Mouse (Mus musculus) intestine, embryonic 14.5 days (tissue): ENCODE data around the gene Gnpda2. TPM values are rescaled to one million over a fixed set of nuclear protein-coding genes. Genes with fewer than 3 reads are reported as not detected.

Source experiments
- ATAC-seq: fragments of 200-750 bp; cut with Nextera tagmentation; replicated peaks from 2 replicates; pipeline ENCODE4 v1.8.0; 2017; ENCODE audit warnings: low read depth, moderate number of reproducible peaks, moderate TSS enrichment, moderate library complexity; ENCODE audit not compliant: low FRiP score, low TSS enrichment
- DNase-seq: peaks from one replicate; pipeline ENCODE4 v3.0.0-alpha.2; 2018; ENCODE audit warnings: low spot score
- H3K27ac ChIP-seq: fragments of 300-500 bp; sonication (generic); 2 replicates; pipeline ENCODE4 v1.5.1; 2014; ENCODE audit warnings: low read depth, mild to moderate bottlenecking, control low read depth
- H3K27me3 ChIP-seq: fragments of 300-500 bp; sonication (generic); replicated peaks from 2 replicates; pipeline ENCODE4 v1.6.1; 2014; ENCODE audit warnings: low read length, control low read depth; ENCODE audit not compliant: control insufficient read depth, insufficient read depth
- H3K36me3 ChIP-seq: fragments of 300-500 bp; sonication (generic); 2 replicates; pipeline ENCODE4 v1.6.1; 2014; ENCODE audit warnings: low read length, control low read depth; ENCODE audit not compliant: control insufficient read depth, insufficient read depth
- H3K4me1 ChIP-seq: fragments of 300-500 bp; sonication (generic); replicated peaks from 2 replicates; pipeline ENCODE4 v1.6.1; 2014; ENCODE audit warnings: low read length, control low read depth, mixed read lengths; ENCODE audit not compliant: control insufficient read depth, insufficient read depth
- H3K4me2 ChIP-seq: fragments of 300-500 bp; sonication (generic); 2 replicates; pipeline ENCODE4 v1.6.1; 2014; ENCODE audit warnings: low read length
- H3K4me3 ChIP-seq: fragments of 300-500 bp; sonication (generic); 2 replicates; pipeline ENCODE4 v1.5.1; 2014; ENCODE audit warnings: low read depth, low read length, control low read depth, mixed read lengths
- H3K9ac ChIP-seq: fragments of 300-500 bp; sonication (generic); 2 replicates; pipeline ENCODE4 v1.6.1; 2014; ENCODE audit warnings: mild to moderate bottlenecking, low read length
- H3K9me3 ChIP-seq: fragments of 300-500 bp; sonication (generic); 2 replicates; pipeline ENCODE4 v1.6.1; 2016; ENCODE audit warnings: low read length, control low read depth; ENCODE audit not compliant: control insufficient read depth
- WGBS: fragments of 180-500 bp; shearing (Covaris S2); extraction: QIAGEN DNeasy Blood & Tissue Kit; methylation state at CpG from one replicate; pipeline ENCODE4 v1.1.7; 2014; 5-methylcytosine and 5-hydroxymethylcytosine counted together
- polyA plus RNA-seq: library from polyadenylated mRNA; unstranded; fragments of >200 nt; fragmentation: Nextera tagmentation; extraction: Ambion mirVana; gene quantifications from 2 replicates; pipeline ENCODE4 v1.2.1, GENCODE M21; 2014

Gene Gnpda2
- polyA plus RNA-seq, 1 experiment from 2014 or later, result 40.8 TPM

- no peaks in the 10 kb centered on the region for H3K27me3 ChIP-seq
- H3K4me1 ChIP-seq, result no peaks in the 10 kb centered on the region
- H3K9me3 ChIP-seq, result no peaks in the 10 kb centered on the region
- 89% methylated on average over 1 of the region's 1 CpGs for WGBS
- H3K9ac ChIP-seq, result no peak overlapping the region
- ATAC-seq, result no peak
- no peaks in the 10 kb centered on the region for H3K36me3 ChIP-seq
- no peak for DNase-seq
- H3K27ac ChIP-seq, result no peak overlapping the region
- H3K4me2 ChIP-seq, result no peak overlapping the region
- H3K4me3 ChIP-seq, result no peak overlapping the region
These were observed 50.5 kb downstream of the Gnpda2 start for GRCm38 (mm10) chr5:69541680-69542079.

DNA sequence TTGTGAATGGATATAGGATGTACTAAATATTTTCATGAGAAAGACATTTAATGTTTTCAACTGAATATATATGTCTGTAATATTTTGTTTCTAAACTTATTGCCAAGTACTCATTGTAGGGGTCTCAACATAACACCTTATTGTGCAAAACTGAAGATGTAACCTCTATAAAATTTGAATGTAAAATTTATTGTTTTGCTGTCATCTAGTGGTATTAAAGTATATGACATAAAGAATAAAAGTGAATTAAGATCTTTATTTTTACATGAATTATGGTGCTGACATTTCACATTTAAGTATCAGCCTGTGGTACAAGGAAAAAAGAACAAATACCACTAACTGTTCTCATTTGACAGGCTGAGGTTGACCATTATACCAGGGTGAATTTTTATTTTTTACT is 68.2 kb downstream of the Gnpda2 start:
- Histone ChIP-seq H3K4me1 (no peaks in the 10 kb centered on the region), H3K9ac (no peak overlapping the region), H3K4me3 (no peak overlapping the region), H3K9me3 (no peaks in the 10 kb centered on the region), H3K27ac (no peak overlapping the region), H3K4me2 (no peak overlapping the region), H3K27me3 (no peaks in the 10 kb centered on the region), H3K36me3 (no peaks in the 10 kb centered on the region)
- DNase-seq (no peak), ATAC-seq (no peak)

Other genes starting within 250 kb of the Gnpda2 start
- gene Yipf7, start 49.7 kb downstream of the Gnpda2 start, polyA plus RNA-seq, result 0.19 TPM in 1 of 2 replicates, not detected in the other
- 55.6 and 66.6 TPM in 2 replicates for gene Guf1, start 35.4 kb downstream of the Gnpda2 start, polyA plus RNA-seq